Mouse (Mus musculus): ENCODE results near the gene Tmem63c. TPM values are rescaled to one million over a fixed set of nuclear protein-coding genes. Genes with fewer than 3 reads are reported as not detected.
A peak's percentile ranks its signal among the peaks of the same experiment; 100 is the strongest.

The Tmem63c gene
- polyA plus RNA-seq, 1 experiment from 2014 or later = not detected

DNA sequence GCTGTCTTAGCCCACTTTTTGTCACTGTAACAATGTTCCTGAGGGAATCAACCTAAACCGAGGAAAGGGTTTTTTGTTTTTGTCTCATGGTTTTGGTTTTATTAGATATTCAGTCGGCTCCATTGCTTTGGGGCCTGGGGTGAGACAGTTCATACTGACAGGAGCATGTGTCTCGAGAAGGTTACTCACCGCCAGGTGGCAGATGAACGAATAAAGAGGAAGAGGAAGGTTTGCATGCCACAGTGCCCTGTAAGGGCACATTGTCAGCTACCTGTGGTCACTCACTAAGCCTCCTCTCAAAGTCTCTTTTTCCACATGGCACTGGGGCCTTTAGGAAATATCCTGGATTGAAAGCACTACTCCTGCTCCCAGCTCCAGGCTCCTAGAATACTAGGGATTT is 49.4 kb downstream of the Tmem63c start:
- no peak overlapping the region for H3K27ac ChIP-seq
- no peaks in the 10 kb centered on the region for H3K9me3 ChIP-seq (replicated peaks)
- no peak overlapping the region for H3K9ac ChIP-seq
- no peak overlapping the region for H3K4me2 ChIP-seq
- 50% methylated on average over 5 of the region's 5 CpGs for WGBS (ENCODE audit: insufficient replicate concordance)
- no peak for ATAC-seq
- no peaks in the 10 kb centered on the region for H3K4me1 ChIP-seq
- H3K36me3 ChIP-seq = no peaks in the 10 kb centered on the region
- no peak overlapping the region for H3K4me3 ChIP-seq
- H3K27me3 ChIP-seq (replicated peaks) = no peaks in the 10 kb centered on the region

DNA sequence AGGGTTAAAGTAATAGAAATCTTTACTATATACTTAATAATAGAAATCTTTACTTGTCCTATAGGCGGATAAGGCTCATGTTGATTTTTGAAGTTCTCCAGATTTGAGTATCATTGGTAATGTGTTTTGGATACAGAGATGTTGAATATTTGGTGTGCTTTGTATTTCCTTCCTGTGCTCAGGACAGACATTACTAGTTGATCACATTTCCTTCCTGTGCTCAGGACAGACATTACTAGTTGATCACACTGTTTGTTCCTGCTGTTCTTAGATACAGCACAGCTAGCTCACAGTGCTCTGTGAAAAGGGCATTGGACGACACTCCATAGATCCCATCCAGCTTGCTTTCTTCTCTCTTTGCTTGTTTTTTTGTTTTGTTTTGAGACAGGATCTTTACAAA is 55.5 kb downstream of the Tmem63c start:
- H3K27ac ChIP-seq = no peak overlapping the region
- no peak overlapping the region for H3K4me3 ChIP-seq
- 66% methylated on average over 2 of the region's 2 CpGs for WGBS (ENCODE audit: insufficient replicate concordance)
- ATAC-seq = no peak
- H3K27me3 ChIP-seq (replicated peaks) = no peaks in the 10 kb centered on the region; the same call in 1 of the 2 replicates
- no peak overlapping the region for H3K9ac ChIP-seq
- no peak overlapping the region for H3K4me2 ChIP-seq
- H3K4me1 ChIP-seq = no peaks in the 10 kb centered on the region
- H3K36me3 ChIP-seq = no peaks in the 10 kb centered on the region
- H3K9me3 ChIP-seq (replicated peaks) = no peaks in the 10 kb centered on the region

DNA sequence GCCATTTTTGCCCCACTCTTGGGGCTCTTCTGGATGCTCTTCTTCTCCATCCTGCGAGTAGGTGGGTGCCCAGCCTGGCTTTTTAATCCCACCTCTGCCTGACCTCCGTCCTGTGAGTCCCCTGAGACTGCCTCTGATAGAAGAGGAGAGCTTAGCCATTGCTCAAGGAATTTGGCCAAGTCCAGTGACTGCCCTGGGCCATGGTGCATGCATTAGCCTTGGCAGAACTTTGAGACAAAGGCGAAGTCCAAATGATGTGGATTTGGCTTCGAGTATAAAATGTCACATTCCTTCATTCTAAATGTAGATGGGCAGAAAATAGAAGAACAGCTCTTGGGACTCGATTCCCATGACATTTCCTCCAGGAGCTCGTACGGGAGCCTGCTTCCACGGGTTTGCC is 61.7 kb downstream of the Tmem63c start:
- Histone ChIP-seq H3K9me3 (replicated peaks) (no peaks in the 10 kb centered on the region), H3K27me3 (replicated peaks) (no peaks in the 10 kb centered on the region; the same call in none of the 2 replicates), H3K36me3 (no peaks in the 10 kb centered on the region), H3K9ac (no peak overlapping the region), H3K4me1 (no peaks in the 10 kb centered on the region), H3K4me2 (no peak overlapping the region), H3K4me3 (no peak overlapping the region), H3K27ac (no peak overlapping the region)
- 62% methylated on average over 8 of the region's 8 CpGs for WGBS (ENCODE audit: insufficient replicate concordance)
- no peak for ATAC-seq

DNA sequence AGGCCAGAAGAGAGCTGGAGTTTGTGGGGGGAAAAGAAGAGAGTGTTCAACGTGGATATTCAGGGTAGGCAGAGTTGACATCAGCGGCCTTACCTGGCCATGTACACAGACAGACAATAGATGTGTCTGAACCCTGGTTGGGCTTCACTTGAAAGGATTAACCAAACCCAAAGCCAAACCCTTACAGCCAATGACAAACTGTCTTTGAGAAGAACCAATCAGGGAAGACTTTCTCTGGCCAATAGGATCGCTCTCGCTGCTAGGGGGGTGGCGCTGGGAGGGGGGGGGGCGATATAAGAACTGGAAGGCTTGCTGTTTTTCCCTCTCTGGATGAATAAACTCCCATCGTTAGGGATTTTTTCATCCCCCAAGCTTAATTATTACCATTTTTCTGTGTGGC is 66.1 kb downstream of the Tmem63c start:
- Histone ChIP-seq H3K4me1 (peaks cover 15% of the 10 kb centered on the region; the same call in 1 of the 2 replicates), H3K27ac (no peak overlapping the region), H3K9ac (no peak overlapping the region), H3K27me3 (replicated peaks) (no peaks in the 10 kb centered on the region; the same call in 1 of the 2 replicates), H3K4me2 (no peak overlapping the region), H3K9me3 (replicated peaks) (no peaks in the 10 kb centered on the region), H3K36me3 (no peaks in the 10 kb centered on the region), H3K4me3 (no peak overlapping the region)
- ATAC-seq = no peak
- 58% methylated on average over 7 of the region's 7 CpGs for WGBS (ENCODE audit: insufficient replicate concordance)

DNA sequence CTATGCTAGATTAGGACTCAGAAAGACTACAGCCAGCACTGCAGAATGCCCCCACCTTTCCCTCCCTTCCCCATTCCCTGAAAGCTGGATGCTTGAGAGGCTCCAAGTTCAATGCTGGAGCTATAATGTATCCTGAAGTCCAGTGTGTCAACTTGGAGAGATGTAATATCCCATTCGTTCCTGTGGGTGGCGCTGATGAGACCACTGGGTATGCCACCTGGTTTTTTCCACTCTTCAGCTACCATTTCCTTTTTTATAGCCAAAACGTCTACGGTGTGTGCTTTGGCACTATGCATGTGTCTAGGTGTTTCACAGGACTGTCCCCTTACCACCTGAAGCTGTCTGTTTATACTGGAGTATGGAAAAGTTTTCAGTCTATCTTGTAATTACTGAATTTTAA is 67.2 kb downstream of the Tmem63c start:
- ATAC-seq = no peak
- Histone ChIP-seq H3K4me2 (no peak overlapping the region), H3K4me3 (no peak overlapping the region), H3K27me3 (replicated peaks) (no peaks in the 10 kb centered on the region; the same call in 1 of the 2 replicates), H3K9me3 (replicated peaks) (no peaks in the 10 kb centered on the region), H3K9ac (no peak overlapping the region), H3K27ac (no peak overlapping the region), H3K4me1 (peaks cover 15% of the 10 kb centered on the region; the same call in 1 of the 2 replicates), H3K36me3 (no peaks in the 10 kb centered on the region)
- WGBS (ENCODE audit: insufficient replicate concordance) = 31% methylated on average over 4 of the region's 4 CpGs

DNA sequence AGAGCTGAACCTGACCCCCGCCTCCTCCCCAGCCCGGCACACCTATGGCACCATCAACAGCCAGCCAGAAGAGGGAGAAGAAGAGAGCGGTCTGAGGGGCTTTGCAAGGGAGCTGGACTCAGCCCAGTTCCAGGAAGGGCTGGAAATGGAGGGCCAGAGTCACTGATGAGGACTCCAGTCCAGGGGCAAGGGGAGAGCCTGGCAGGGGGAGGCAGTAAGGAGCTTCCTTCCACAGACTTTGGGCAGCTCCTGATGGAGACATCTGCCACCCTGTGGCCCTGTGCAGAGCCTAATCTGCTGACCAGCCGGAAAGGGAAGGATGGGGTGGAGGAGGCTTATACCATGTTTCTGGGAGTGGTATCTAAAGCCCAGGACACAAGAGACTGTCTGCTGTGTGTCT is 68.1 kb downstream of the Tmem63c start:
- no peak for ATAC-seq
- Histone ChIP-seq H3K4me1 (peaks cover 15% of the 10 kb centered on the region; the same call in 1 of the 2 replicates), H3K27me3 (replicated peaks) (no peaks in the 10 kb centered on the region; the same call in 1 of the 2 replicates), H3K36me3 (no peaks in the 10 kb centered on the region), H3K4me3 (no peak overlapping the region), H3K4me2 (no peak overlapping the region), H3K9me3 (replicated peaks) (no peaks in the 10 kb centered on the region), H3K9ac (no peak overlapping the region), H3K27ac (no peak overlapping the region)
- WGBS (ENCODE audit: insufficient replicate concordance) = 63% methylated on average over 4 of the region's 4 CpGs

DNA sequence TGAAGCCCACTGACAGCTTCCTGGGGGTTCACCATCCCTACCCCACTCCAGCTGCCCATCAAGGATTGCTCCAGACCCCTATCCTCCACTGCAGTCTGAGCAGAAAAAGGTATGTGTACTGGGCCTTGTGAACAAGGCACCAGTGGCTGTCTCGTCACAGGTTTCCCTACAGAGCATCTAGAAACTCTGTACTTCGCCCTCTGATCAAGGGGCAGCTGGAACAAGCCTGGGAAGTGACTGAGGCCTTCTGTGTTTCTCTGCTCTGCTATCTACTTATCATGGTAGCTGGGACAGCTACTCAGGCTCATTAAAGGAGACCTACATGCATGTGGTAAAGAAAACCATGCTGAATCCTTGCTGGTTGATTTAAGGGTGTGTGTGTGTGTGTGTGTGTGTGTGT is 68.6 kb downstream of the Tmem63c start:
- H3K4me2 ChIP-seq = no peak overlapping the region

DNA sequence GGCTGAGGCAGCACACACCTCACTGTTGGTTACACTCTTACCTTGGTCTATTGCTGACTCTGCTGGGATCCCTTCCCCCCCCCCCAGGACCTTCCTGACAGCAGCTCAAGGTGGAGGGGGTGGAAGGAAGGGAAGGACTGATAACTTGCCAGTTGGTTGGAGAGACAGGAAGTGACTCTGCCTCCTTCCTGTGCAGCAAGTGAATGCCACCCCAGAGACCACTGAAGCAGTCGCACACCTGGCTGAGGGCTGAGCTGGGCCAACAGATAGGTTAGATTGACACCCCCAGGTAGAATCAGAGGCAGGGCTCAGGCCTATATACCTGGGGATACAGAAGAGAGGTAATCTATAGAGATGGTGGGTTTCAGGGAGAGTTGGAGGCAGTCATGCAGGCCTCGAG is 70.8 kb downstream of the Tmem63c start:
- Histone ChIP-seq H3K9me3 (replicated peaks) (no peaks in the 10 kb centered on the region), H3K4me1 (peaks cover 15% of the 10 kb centered on the region; the same call in 1 of the 2 replicates), H3K36me3 (no peaks in the 10 kb centered on the region), H3K27me3 (replicated peaks) (no peaks in the 10 kb centered on the region), H3K4me2 (no peak overlapping the region), H3K4me3 (no peak overlapping the region), H3K27ac (no peak overlapping the region), H3K9ac (no peak overlapping the region)
- no peak for ATAC-seq
- WGBS (ENCODE audit: insufficient replicate concordance) = 62% methylated on average over 2 of the region's 2 CpGs

More for the DNA sequence above, 68.6 kb downstream of the Tmem63c start:
- H3K4me3 ChIP-seq = no peak overlapping the region
- H3K9me3 ChIP-seq (replicated peaks) = no peaks in the 10 kb centered on the region
- no peaks in the 10 kb centered on the region for H3K36me3 ChIP-seq
- peaks cover 15% of the 10 kb centered on the region; the same call in 1 of the 2 replicates for H3K4me1 ChIP-seq
- WGBS (ENCODE audit: insufficient replicate concordance) = 71% methylated on average over 2 of the region's 2 CpGs
- no peak for ATAC-seq
- no peak overlapping the region for H3K27ac ChIP-seq
- no peak overlapping the region for H3K9ac ChIP-seq
- H3K27me3 ChIP-seq (replicated peaks) = no peaks in the 10 kb centered on the region; the same call in 1 of the 2 replicates

DNA sequence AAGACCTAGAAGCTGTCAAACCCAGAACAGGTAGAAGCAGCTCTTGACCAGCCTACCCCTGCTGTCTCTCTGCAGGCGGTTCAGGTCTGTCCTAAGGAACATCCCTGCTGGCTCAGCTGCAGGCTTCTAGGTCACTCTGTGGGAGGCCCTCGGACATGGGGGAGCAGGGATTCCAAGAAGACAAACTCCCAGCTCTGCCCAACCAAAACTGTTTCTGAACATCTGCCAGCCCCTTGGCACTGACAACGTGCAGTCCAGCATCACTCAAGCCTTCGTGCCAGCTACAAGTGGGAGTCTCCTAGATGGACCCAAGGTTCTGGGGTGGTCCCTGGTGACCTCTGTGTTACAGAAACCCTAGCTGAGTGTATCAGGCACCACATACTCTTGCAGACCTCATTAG is 72.1 kb downstream of the Tmem63c start:
- ATAC-seq = no peak
- Histone ChIP-seq H3K9me3 (replicated peaks) (no peaks in the 10 kb centered on the region), H3K4me2 (no peak overlapping the region), H3K4me3 (no peak overlapping the region), H3K9ac (no peak overlapping the region), H3K36me3 (no peaks in the 10 kb centered on the region), H3K4me1 (peaks cover 15% of the 10 kb centered on the region; the same call in 1 of the 2 replicates), H3K27me3 (replicated peaks) (peaks cover 9% of the 10 kb centered on the region; the same call in 1 of the 2 replicates), H3K27ac (no peak overlapping the region)
- 62% methylated on average over 4 of the region's 4 CpGs for WGBS (ENCODE audit: insufficient replicate concordance)

DNA sequence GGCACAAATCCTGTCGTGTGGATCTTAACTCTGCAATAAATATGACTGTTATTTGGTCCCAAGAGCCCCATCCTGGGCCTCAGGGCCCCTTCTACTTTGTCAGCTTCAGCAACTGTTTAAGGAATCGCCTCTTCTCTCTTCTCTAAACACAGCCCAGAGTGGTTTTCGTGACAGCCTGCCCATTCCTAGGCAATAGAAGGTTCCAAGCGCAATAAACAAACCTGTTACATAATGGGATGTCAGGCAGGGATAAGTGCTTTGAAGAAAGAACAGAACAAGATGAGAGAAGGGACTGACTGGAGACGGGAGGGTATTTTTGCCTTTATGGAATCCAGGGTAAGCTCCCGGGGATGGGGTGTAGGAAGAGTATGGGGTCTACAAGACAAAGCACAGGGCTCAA is 72.5 kb downstream of the Tmem63c start:
- Histone ChIP-seq H3K4me1 (peaks cover 15% of the 10 kb centered on the region; the same call in 1 of the 2 replicates), H3K4me2 (no peak overlapping the region), H3K27me3 (replicated peaks) (peaks cover 13% of the 10 kb centered on the region; the same call in 1 of the 2 replicates), H3K27ac (no peak overlapping the region), H3K9ac (no peak overlapping the region), H3K36me3 (no peaks in the 10 kb centered on the region), H3K4me3 (no peak overlapping the region), H3K9me3 (replicated peaks) (no peaks in the 10 kb centered on the region)
- WGBS (ENCODE audit: insufficient replicate concordance) = 59% methylated on average over 6 of the region's 6 CpGs
- ATAC-seq = no peak

DNA sequence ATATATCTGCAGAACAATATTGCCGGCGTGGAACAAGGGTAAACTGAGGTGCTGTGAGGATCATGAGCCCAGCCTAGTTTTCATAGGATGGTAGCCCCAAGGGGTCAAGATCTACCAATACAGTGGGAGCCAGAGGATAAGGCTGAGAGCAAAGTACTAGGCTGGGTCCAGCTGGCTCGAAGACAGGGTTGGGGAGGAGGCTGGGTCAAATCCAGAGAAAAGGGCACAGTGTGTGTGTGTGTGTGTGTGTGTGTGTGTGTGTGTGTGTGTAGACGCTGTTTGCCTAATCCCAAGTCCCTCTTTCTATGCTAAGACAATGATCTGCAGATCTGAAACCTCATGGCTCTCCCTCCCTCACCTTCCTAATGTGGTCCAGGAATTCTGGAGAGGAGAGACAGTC is 79.2 kb downstream of the Tmem63c start:
- Histone ChIP-seq H3K4me1 (0 out of 2 replicates have a peak, but pooled peaks cover 7% of the 10 kb centered on the region), H3K9me3 (replicated peaks) (no peaks in the 10 kb centered on the region), H3K9ac (no peak overlapping the region), H3K4me2 (no peak overlapping the region), H3K36me3 (no peaks in the 10 kb centered on the region), H3K4me3 (no peak overlapping the region), H3K27me3 (replicated peaks) (peaks cover 69% of the 10 kb centered on the region), H3K27ac (no peak overlapping the region)
- 58% methylated on average over 4 of the region's 4 CpGs for WGBS (ENCODE audit: insufficient replicate concordance)
- no peak for ATAC-seq

DNA sequence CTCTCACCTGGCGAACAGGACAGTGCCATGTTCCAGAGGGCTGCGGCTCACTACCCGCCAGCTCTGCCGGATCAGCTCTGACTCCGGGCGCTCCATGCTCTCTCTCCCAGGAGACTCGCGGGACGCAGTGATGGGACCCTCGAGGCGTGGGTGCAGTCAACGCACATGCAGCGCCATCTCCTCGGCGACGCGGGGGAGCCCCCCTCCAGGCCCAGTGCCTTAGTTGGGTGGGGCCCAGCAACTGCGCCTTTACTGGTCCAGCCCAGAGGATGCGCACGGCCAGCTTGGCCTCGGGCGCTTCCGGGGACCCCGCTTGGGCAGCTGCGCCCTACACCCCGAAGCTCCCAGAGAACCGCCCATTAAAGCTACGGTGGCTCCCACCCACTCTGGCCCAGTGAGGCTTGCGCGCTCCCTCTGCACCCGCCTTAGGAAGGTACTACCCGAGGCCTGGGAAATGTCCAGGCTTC is 81.1 kb downstream of the Tmem63c start, which contains the start of gene Ngb:
Gene Ngb, minus strand, starts transcription at position 375 of the 467 bp plus-strand sequence.
- 7% methylated on average over 32 of the region's 32 CpGs for WGBS (ENCODE audit: insufficient replicate concordance)
- ATAC-seq = no peak
- Histone ChIP-seq H3K9me3 (replicated peaks) (no peaks in the 10 kb centered on the region), H3K27me3 (replicated peaks) (peaks cover 67% of the 10 kb centered on the region), H3K36me3 (no peaks in the 10 kb centered on the region), H3K27ac (no peak within 1 kb of the TSS), H3K4me3 (0 out of 2 replicates have a peak within 1 kb of the TSS, but pooled peaks have one; percentile 4), H3K4me2 (peak within 1 kb of the TSS; percentile 50), H3K4me1 (0 out of 2 replicates have a peak, but pooled peaks cover 7% of the 10 kb centered on the region), H3K9ac (no peak within 1 kb of the TSS)

DNA sequence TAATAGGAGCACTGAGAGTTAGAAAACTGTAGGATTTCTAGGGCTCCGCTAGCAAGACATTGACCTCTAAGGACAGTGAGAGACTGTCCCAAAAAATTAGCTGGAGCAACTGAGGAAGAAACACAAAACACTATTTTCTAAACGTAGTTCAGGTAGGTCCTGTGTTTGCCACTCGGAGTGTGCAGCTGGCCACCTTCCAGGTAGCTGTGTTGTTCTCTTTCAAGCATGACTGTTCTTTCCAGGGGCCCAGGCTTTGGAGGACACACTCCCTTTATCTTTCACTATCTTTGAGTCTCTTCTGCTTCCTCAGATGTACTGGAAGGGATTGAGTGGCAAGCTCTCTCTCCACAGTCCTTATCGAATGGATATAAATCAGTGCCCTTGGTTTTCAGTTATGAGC is 82.3 kb downstream of the Tmem63c start:
- WGBS (ENCODE audit: insufficient replicate concordance) = 71% methylated on average over 4 of the region's 4 CpGs
- Histone ChIP-seq H3K27me3 (replicated peaks) (peaks cover 57% of the 10 kb centered on the region), H3K27ac (no peak overlapping the region), H3K36me3 (no peaks in the 10 kb centered on the region; the same call in 1 of the 2 replicates), H3K9me3 (replicated peaks) (no peaks in the 10 kb centered on the region), H3K4me3 (no peak overlapping the region), H3K4me2 (no peak overlapping the region), H3K9ac (no peak overlapping the region), H3K4me1 (0 out of 2 replicates have a peak, but pooled peaks cover 7% of the 10 kb centered on the region)
- ATAC-seq = no peak
